Mouse (Mus musculus) C2C12 (cell line): Measurements from ENCODE around the gene Reg2.
"Not testable (repeated sequence)": the region's sequence is repeated elsewhere in the genome, so short reads cannot be mapped to it uniquely, and the experiment has no call there.

Experiments used
- CEBPB ChIP-seq: IDR thresholded peaks from one replicate; pipeline ENCODE4 v1.6.1; 2011; ENCODE audit warnings: low read depth, mild to moderate bottlenecking, control low read depth, moderate library complexity
- CTCF ChIP-seq: IDR thresholded peaks from one replicate; pipeline ENCODE4 v1.5.1; 2011; ENCODE audit not compliant: control insufficient read depth, insufficient read depth, insufficient read length
- MAX ChIP-seq: IDR thresholded peaks from one replicate; pipeline ENCODE4 v1.6.1; 2011; ENCODE audit warnings: mild to moderate bottlenecking, control low read depth
- MYOD1 ChIP-seq: IDR thresholded peaks from one replicate; pipeline ENCODE4 v1.6.1; 2011; ENCODE audit warnings: low read depth; ENCODE audit not compliant: control insufficient read depth, insufficient read length
- MYOG ChIP-seq: IDR thresholded peaks from one replicate; pipeline ENCODE4 v1.6.1; 2011; ENCODE audit not compliant: control insufficient read depth, insufficient read length; ENCODE audit errors: extremely low read depth
- USF1 ChIP-seq: IDR thresholded peaks from one replicate; pipeline ENCODE4 v1.6.1; 2011; ENCODE audit warnings: low read depth, mild to moderate bottlenecking, control low read depth, moderate library complexity

- not testable (repeated sequence) for TF ChIP-seq CTCF, CEBPB, MYOG, USF1, MAX, MYOD1
Measured at GRCm38 (mm10) chr6:78395323-78395722, at the start of gene Reg2.
